Mouse (Mus musculus): ENCODE data around the gene Npb. TPM values are rescaled to one million over a fixed set of nuclear protein-coding genes. Genes with fewer than 3 reads are reported as not detected.

Npb gene
- polyA plus RNA-seq, 1 experiment from 2014 or later: 22.2 TPM

DNA sequence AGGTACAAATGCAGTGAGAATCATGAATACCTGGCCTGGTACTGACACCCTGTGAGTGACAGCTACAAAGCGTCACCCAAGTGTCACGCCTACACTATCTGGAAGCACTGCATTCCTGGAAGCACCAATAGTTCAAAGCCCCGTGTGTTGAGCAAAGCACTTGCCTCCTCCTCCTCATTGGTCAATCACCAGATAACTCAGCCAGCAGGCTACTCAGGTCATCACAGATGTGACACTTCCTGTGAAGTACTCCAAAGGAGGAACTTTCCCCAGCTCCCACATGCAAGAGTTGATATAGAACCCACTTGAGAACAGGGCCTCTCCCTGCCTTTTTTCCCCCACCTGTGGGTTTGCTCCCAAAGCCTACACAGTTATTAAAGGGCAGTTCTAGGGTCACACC, 37.2 kb upstream of the Npb start:
- Histone ChIP-seq H3K9ac (replicated peaks) (peak overlapping the region; percentile 93), H3K36me3 (replicated peaks; ENCODE audit: insufficient read depth, low read length) (peaks cover 42% of the 10 kb centered on the region), H3K9me3 (ENCODE audit: low read length) (no peaks in the 10 kb centered on the region), H3K4me3 (ENCODE audit: low read depth, low read length) (peak overlapping the region; percentile 93), H3K27me3 (ENCODE audit: insufficient read depth, low read length) (no peaks in the 10 kb centered on the region), H3K4me1 (ENCODE audit: insufficient read depth) (peaks cover 26% of the 10 kb centered on the region), H3K4me2 (ENCODE audit: low read depth, low read length) (peak overlapping the region; percentile 90), H3K27ac (ENCODE audit: low read depth) (peak overlapping the region; percentile 86)
- ATAC-seq (no peak), DNase-seq (peak; percentile 56)
- WGBS (ENCODE audit: insufficient replicate concordance): 26% methylated on average over 3 of the region's 3 CpGs
- TF ChIP-seq EP300 (IDR thresholded peaks at IDR 0.05; ENCODE audit: low read depth) (no peak), CTCF (IDR thresholded peaks at IDR 0.05; ENCODE audit: low read depth) (no peak)

DNA sequence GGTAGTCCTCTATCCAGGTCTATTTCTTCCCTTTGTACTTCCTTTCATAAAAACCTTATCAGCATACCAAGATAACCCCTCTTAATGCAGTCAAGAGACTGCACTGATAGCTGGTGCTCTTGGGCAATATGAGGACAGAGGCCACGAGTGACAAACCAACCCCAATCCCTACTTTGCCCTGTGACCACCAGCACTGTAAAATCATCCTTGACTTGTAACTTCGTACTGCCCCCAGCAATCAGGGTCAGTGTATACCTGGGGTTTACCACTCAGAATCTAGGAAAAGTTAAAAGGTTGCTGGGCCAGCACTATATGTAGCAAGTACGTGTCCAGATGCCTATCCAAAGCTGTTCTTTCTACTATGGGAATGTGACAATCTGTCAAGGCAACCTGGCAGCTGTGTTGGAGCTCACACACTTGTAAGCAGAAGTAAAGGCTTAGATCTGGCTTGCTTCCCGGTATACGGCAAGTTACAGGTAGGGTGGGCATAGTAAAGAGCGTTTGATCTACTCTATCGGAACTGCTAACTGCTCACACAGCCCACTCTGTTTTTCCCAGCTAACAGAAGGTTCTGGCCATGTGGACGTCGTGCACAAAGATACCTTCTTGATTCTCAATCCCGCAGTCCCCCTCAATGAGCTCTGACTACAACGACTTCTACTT, 36.4 kb upstream of the Npb start:
- Histone ChIP-seq H3K9me3 (ENCODE audit: low read length) (no peaks in the 10 kb centered on the region), H3K27me3 (ENCODE audit: insufficient read depth, low read length) (no peaks in the 10 kb centered on the region), H3K4me1 (ENCODE audit: insufficient read depth) (peaks cover 26% of the 10 kb centered on the region), H3K9ac (replicated peaks) (peak overlapping the region; percentile 93), H3K36me3 (replicated peaks; ENCODE audit: insufficient read depth, low read length) (peaks cover 34% of the 10 kb centered on the region), H3K4me3 (ENCODE audit: low read depth, low read length) (peak overlapping the region; percentile 93), H3K27ac (ENCODE audit: low read depth) (peak overlapping the region; percentile 86), H3K4me2 (ENCODE audit: low read depth, low read length) (peak overlapping the region; percentile 90)
- no peak for ATAC-seq
- WGBS (ENCODE audit: insufficient replicate concordance): 6% methylated on average over 11 of the region's 11 CpGs
- DNase-seq: no peak
- TF ChIP-seq EP300 (IDR thresholded peaks at IDR 0.05; ENCODE audit: low read depth) (no peak), CTCF (IDR thresholded peaks at IDR 0.05; ENCODE audit: low read depth) (no peak)

DNA sequence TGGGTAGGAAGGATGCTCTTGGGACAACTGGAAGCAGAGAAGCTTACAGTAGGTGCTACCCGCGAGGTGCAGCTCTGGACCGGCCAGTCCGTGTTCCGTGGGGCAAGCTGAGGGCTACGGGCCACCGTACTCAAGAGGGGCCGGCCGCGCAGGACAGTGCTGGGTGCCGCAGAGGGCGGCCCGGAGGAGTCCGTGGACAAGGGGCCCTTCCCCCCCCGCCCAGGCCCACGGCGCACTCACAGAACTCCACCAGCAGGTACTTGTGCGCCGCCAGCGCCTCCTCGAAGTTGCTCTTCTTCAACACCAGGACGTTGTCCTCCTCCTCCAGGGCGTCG, 35.9 kb upstream of the Npb start:
- ATAC-seq: peak; percentile 2; the same call in 1 of the 2 replicates
- Histone ChIP-seq H3K27me3 (ENCODE audit: insufficient read depth, low read length) (no peaks in the 10 kb centered on the region), H3K27ac (ENCODE audit: low read depth) (peak overlapping the region; percentile 86), H3K4me3 (ENCODE audit: low read depth, low read length) (peak overlapping the region; percentile 93), H3K4me1 (ENCODE audit: insufficient read depth) (peaks cover 26% of the 10 kb centered on the region), H3K9me3 (ENCODE audit: low read length) (no peaks in the 10 kb centered on the region), H3K36me3 (replicated peaks; ENCODE audit: insufficient read depth, low read length) (peaks cover 29% of the 10 kb centered on the region), H3K9ac (replicated peaks) (peak overlapping the region; percentile 93), H3K4me2 (ENCODE audit: low read depth, low read length) (peak overlapping the region; percentile 90)
- no peak for TF ChIP-seq EP300 (IDR thresholded peaks at IDR 0.05; ENCODE audit: low read depth)
- no peak for TF ChIP-seq CTCF (IDR thresholded peaks at IDR 0.05; ENCODE audit: low read depth)
- DNase-seq: no peak
- under 1% methylated on average over 19 of the region's 24 CpGs for WGBS (ENCODE audit: insufficient replicate concordance)

DNA sequence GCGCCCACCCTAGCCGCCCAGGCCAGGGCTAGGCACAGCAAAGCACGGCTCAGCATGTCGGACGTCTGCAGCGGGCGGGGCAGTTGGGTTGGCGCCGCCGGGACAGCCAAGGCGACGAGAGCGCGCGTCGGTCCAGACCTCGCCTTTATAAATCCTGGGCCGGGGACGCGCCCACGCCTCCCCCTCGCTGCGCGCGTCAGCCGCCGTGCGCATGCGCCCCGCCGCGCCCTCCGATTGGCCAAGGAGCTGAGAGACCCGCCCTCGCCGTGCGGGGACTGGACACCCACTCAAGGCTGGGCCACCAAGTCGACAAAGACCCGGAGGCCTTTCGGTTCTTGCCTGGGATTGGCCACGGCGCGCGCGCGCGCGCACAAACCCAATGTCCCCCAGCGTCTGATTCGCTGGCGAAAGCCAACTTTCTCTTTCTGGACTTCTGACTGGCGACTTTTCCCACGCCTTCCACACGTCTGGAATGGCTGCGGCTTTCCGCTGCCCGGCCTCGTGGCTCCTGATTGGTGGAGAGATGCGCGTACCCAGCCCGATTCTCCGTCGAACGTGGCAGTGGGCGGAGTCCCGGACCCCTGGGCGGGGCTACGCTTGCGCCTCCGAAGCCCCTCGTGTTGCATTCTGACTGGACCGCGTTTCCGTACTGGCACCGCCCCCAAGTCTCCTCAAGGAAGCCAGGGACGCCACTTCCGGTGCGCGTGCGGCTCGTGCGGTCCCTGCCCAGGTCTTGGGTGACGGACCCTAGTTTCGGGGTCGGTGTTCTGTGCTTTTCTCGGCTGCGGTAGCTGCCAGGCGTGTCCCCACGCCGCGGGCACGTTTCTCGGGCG, 35.3 kb upstream of the Npb start, which contains the start of gene P4hb:
TSS of gene P4hb (minus strand) at position 502 of the 833 bp plus-strand sequence.
- peaks cover 27% of the 10 kb centered on the region for H3K4me1 ChIP-seq (ENCODE audit: insufficient read depth)
- DNase-seq: peak; percentile 99
- H3K36me3 ChIP-seq (replicated peaks; ENCODE audit: insufficient read depth, low read length): peaks cover 27% of the 10 kb centered on the region
- TF ChIP-seq CTCF (IDR thresholded peaks at IDR 0.05; ENCODE audit: low read depth) (no peak), EP300 (IDR thresholded peaks at IDR 0.05; ENCODE audit: low read depth) (peak; percentile 63)
- peak within 1 kb of the TSS; percentile 93 for H3K4me3 ChIP-seq (ENCODE audit: low read depth, low read length)
- H3K9ac ChIP-seq (replicated peaks): peak within 1 kb of the TSS; percentile 93
- H3K27ac ChIP-seq (ENCODE audit: low read depth): peak within 1 kb of the TSS; percentile 98
- peak; percentile 91 for ATAC-seq
- H3K9me3 ChIP-seq (ENCODE audit: low read length): no peaks in the 10 kb centered on the region
- peak within 1 kb of the TSS; percentile 90 for H3K4me2 ChIP-seq (ENCODE audit: low read depth, low read length)
- under 1% methylated on average over 92 of the region's 94 CpGs for WGBS (ENCODE audit: insufficient replicate concordance)
- H3K27me3 ChIP-seq (ENCODE audit: insufficient read depth, low read length): no peaks in the 10 kb centered on the region

DNA sequence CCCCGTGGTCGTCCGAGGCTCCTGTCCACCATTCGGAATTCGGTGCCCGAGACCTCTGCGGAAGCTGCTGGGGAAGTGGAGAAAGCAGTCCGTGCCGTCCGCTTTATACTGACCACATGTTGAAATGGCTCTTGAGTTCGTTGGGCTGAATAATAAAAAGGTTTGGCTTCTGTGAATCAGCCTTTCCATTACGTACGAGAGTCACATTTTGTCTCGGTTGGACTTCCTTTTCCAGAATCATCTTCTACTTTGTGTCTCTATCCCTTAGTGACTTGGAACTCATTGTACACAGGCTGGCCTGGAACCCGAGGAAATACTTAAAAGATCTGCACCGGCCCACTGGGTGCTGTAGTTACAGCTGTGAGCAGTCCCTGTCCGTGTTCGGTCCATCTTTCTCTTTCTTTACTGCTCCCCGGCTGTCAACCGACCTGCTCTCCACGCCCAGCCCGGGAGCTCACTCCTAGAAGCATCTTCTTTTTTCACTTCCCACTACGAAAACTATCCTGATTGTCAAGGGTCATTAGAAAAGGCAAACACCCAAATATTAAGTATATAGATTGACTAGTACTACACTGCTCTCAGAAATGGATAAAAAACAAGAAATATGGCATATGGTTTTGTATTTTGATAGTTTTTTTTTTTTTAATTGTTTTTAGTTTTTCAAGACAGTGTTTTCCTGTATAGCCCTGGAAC, 34.5 kb upstream of the Npb start:
- peak overlapping the region; percentile 98 for H3K27ac ChIP-seq (ENCODE audit: low read depth)
- TF ChIP-seq EP300 (IDR thresholded peaks at IDR 0.05; ENCODE audit: low read depth): no peak
- TF ChIP-seq CTCF (IDR thresholded peaks at IDR 0.05; ENCODE audit: low read depth): no peak
- H3K4me2 ChIP-seq (ENCODE audit: low read depth, low read length): peak overlapping the region; percentile 90
- H3K4me3 ChIP-seq (ENCODE audit: low read depth, low read length): peak overlapping the region; percentile 93
- WGBS (ENCODE audit: insufficient replicate concordance): under 1% methylated on average over 23 of the region's 23 CpGs
- H3K27me3 ChIP-seq (ENCODE audit: insufficient read depth, low read length): no peaks in the 10 kb centered on the region
- ATAC-seq (0 out of 2 replicates have a peak, but pooled peaks have one; percentile 0), DNase-seq (peak; percentile 44)
- peak overlapping the region; percentile 87 for H3K9ac ChIP-seq (replicated peaks)
- H3K36me3 ChIP-seq (replicated peaks; ENCODE audit: insufficient read depth, low read length): peaks cover 27% of the 10 kb centered on the region
- H3K9me3 ChIP-seq (ENCODE audit: low read length): no peaks in the 10 kb centered on the region
- H3K4me1 ChIP-seq (ENCODE audit: insufficient read depth): peaks cover 31% of the 10 kb centered on the region

DNA sequence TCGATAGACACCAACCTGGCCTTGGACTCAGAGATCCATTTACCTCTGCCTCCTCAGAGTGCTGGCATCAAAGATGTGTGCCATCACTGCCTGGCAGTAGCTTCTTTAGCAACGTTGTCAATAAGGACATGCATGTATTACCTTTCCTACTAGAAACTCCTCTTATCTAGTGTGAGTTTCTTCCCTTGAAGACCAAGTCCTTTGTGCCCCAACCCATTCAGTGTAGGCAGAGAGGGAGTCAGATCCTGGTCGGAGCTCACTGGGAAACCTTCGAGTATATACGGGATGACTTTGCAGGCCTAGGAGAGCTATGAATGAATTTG, 34.0 kb upstream of the Npb start:
- Histone ChIP-seq H3K4me3 (ENCODE audit: low read depth, low read length) (peak overlapping the region; percentile 93), H3K9me3 (ENCODE audit: low read length) (no peaks in the 10 kb centered on the region), H3K4me2 (ENCODE audit: low read depth, low read length) (peak overlapping the region; percentile 90), H3K4me1 (ENCODE audit: insufficient read depth) (peaks cover 36% of the 10 kb centered on the region), H3K9ac (replicated peaks) (peak overlapping the region; percentile 87), H3K36me3 (replicated peaks; ENCODE audit: insufficient read depth, low read length) (peaks cover 30% of the 10 kb centered on the region), H3K27ac (ENCODE audit: low read depth) (peak overlapping the region; percentile 98), H3K27me3 (ENCODE audit: insufficient read depth, low read length) (no peaks in the 10 kb centered on the region)
- DNase-seq: no peak
- WGBS (ENCODE audit: insufficient replicate concordance): 29% methylated on average over 5 of the region's 5 CpGs
- TF ChIP-seq CTCF (IDR thresholded peaks at IDR 0.05; ENCODE audit: low read depth) (no peak), EP300 (IDR thresholded peaks at IDR 0.05; ENCODE audit: low read depth) (no peak)
- ATAC-seq: no peak

Measured in liver, postnatal 0 days (tissue).